Mouse (Mus musculus): Measurements from ENCODE around the gene Ptges3l. TPM values are rescaled to one million over a fixed set of nuclear protein-coding genes. Genes with fewer than 3 reads are reported as not detected.

Gene Ptges3l
- polyA plus RNA-seq, 1 experiment, result 6.0 TPM

DNA sequence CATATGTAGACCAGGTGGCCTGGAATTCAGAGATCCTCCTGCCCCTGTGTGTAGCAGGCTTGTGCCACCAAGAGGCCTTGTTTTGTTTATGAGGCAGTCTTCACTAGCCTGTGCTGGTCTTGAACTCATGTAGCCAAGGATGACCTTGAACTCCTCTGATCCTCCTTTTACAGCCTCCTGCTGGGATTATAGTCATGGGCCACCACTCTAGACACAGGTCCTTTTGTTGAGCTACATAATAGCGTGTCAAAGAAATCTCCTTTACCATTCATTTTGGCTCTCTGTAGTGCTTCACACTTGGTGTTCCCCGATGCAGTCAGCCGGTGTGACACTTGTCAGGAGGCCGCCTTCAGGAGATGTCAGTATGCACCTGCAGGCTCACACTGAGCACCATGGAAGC lies 11.8 kb upstream of the Ptges3l start:
- H3K36me3 ChIP-seq (ENCODE audit: control insufficient read depth, insufficient read depth, low read length), result peaks cover 2% of the 10 kb centered on the region; the same call in 1 of the 2 replicates
- H3K4me1 ChIP-seq (ENCODE audit: control insufficient read depth, insufficient read depth, low read length), result no peaks in the 10 kb centered on the region
- WGBS, result 93% methylated on average over 4 of the region's 4 CpGs
- no peak overlapping the region for H3K4me3 ChIP-seq (ENCODE audit: insufficient read depth, low read depth, low read length)
- no peak overlapping the region for H3K27ac ChIP-seq (ENCODE audit: insufficient read depth, low read depth, low read length)
- H3K27me3 ChIP-seq (replicated peaks; ENCODE audit: control insufficient read depth, insufficient read depth, low read length), result no peaks in the 10 kb centered on the region
- TF ChIP-seq CTCF (conservative IDR thresholded peaks at IDR 0.05; ENCODE audit: insufficient read depth, insufficient read length, low read depth, low read length) (no peak), POLR2A (IDR thresholded peaks at IDR 0.05; ENCODE audit: low read depth, low read length) (no peak)
- DNase-seq, result no peak

DNA sequence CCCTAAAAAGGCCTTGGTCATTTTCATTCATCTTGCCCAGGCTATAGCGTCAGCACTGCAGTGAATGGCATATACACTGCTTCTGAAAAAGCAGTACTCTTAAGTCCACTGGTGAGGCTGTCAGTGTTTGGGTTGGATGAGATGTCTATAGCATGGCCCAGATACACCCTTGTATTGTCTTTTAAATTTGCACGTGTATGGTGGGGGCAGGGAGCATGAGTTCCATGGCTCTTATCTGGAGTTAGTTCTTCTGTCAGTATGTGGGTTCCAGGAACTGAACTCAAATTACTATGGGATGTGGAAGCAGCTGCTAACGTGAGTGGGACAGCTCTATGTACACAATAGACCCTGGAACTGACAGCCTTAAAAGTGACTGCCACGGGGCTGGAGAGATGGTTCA lies 10.7 kb upstream of the Ptges3l start:
- peaks cover 2% of the 10 kb centered on the region; the same call in 1 of the 2 replicates for H3K36me3 ChIP-seq (ENCODE audit: control insufficient read depth, insufficient read depth, low read length)
- H3K4me3 ChIP-seq (ENCODE audit: insufficient read depth, low read depth, low read length), result no peak overlapping the region
- no peaks in the 10 kb centered on the region for H3K27me3 ChIP-seq (replicated peaks; ENCODE audit: control insufficient read depth, insufficient read depth, low read length)
- 84% methylated on average over 4 of the region's 4 CpGs for WGBS
- no peaks in the 10 kb centered on the region for H3K4me1 ChIP-seq (ENCODE audit: control insufficient read depth, insufficient read depth, low read length)
- DNase-seq, result no peak
- no peak overlapping the region for H3K27ac ChIP-seq (ENCODE audit: insufficient read depth, low read depth, low read length)
- TF ChIP-seq POLR2A (IDR thresholded peaks at IDR 0.05; ENCODE audit: low read depth, low read length) (no peak), CTCF (conservative IDR thresholded peaks at IDR 0.05; ENCODE audit: insufficient read depth, insufficient read length, low read depth, low read length) (no peak)

DNA sequence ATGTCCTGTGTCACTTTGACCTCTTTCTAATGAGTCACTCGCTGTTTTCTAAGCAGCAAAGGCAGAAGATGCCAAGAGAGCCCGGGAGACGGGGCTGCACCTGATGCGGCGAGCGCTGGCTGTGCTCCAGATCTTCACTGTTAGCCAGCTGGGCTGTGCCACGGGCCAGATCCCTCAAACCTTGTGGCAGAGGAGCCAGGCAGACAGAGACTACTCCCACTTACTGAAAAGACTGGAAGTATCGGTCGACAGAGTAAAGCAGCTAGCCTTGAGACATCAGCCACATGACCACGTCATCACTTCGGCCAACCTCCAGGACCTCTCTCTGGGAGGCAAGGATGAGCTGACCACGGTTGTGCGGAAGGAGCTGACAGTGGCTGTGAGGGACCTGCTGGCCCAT lies 8.3 kb upstream of the Ptges3l start:
- no peak overlapping the region for H3K4me3 ChIP-seq (ENCODE audit: insufficient read depth, low read depth, low read length)
- H3K4me1 ChIP-seq (ENCODE audit: control insufficient read depth, insufficient read depth, low read length), result no peaks in the 10 kb centered on the region
- 81% methylated on average over 13 of the region's 13 CpGs for WGBS
- DNase-seq, result no peak
- H3K36me3 ChIP-seq (ENCODE audit: control insufficient read depth, insufficient read depth, low read length), result peaks cover 3% of the 10 kb centered on the region; the same call in 1 of the 2 replicates
- TF ChIP-seq CTCF (conservative IDR thresholded peaks at IDR 0.05; ENCODE audit: insufficient read depth, insufficient read length, low read depth, low read length) (no peak), POLR2A (IDR thresholded peaks at IDR 0.05; ENCODE audit: low read depth, low read length) (no peak)
- no peaks in the 10 kb centered on the region for H3K27me3 ChIP-seq (replicated peaks; ENCODE audit: control insufficient read depth, insufficient read depth, low read length)
- no peak overlapping the region for H3K27ac ChIP-seq (ENCODE audit: insufficient read depth, low read depth, low read length)

DNA sequence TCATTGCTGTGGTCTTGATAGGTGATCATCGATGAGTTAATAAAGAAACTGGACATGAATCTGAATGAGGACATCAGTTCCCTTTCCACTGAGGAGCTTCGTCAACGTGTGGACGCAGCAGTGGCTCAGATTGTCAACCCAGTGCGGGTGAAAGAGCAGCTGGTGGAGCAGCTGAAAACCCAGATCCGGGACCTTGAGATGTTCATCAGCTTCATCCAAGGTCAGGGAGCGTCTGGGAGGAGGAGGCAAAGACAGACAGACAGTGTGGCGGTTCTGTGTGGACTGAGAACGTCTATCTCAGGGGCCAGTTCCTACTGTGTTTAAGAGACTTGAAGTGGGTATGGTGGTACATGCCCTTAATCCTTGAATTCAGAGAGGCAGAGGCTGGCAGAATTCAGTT lies 6.2 kb upstream of the Ptges3l start:
- Histone ChIP-seq H3K27me3 (replicated peaks; ENCODE audit: control insufficient read depth, insufficient read depth, low read length) (no peaks in the 10 kb centered on the region), H3K27ac (ENCODE audit: insufficient read depth, low read depth, low read length) (no peak overlapping the region), H3K4me3 (ENCODE audit: insufficient read depth, low read depth, low read length) (no peak overlapping the region), H3K4me1 (ENCODE audit: control insufficient read depth, insufficient read depth, low read length) (peaks cover under 1% of the 10 kb centered on the region; the same call in 1 of the 2 replicates), H3K36me3 (ENCODE audit: control insufficient read depth, insufficient read depth, low read length) (peaks cover 3% of the 10 kb centered on the region; the same call in 1 of the 2 replicates)
- 90% methylated on average over 9 of the region's 9 CpGs for WGBS
- TF ChIP-seq CTCF (conservative IDR thresholded peaks at IDR 0.05; ENCODE audit: insufficient read depth, insufficient read length, low read depth, low read length) (no peak), POLR2A (IDR thresholded peaks at IDR 0.05; ENCODE audit: low read depth, low read length) (no peak)
- no peak for DNase-seq

DNA sequence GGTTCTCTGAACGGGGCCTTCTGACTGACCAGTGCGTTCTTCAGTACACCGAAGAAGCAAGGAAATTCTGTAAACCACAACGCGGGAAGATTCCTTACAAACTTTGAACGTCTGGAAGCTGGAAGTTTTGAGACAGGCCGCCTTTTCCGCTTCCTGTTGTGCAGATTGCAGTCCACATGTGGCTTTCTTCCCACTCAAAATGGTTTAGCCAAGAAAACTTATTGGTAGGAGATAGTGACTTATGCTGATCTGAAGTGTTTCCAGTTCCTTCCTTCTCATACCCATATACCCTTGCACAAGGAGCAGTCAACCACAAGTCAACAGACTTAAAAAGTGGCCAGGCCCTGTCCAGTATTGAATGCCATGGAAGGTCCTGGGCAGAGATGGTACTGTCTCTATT lies 1.0 kb upstream of the Ptges3l start:
- no peak for DNase-seq
- Histone ChIP-seq H3K27me3 (replicated peaks; ENCODE audit: control insufficient read depth, insufficient read depth, low read length) (no peaks in the 10 kb centered on the region), H3K4me1 (ENCODE audit: control insufficient read depth, insufficient read depth, low read length) (peaks cover 18% of the 10 kb centered on the region), H3K4me3 (ENCODE audit: insufficient read depth, low read depth, low read length) (no peak overlapping the region), H3K27ac (ENCODE audit: insufficient read depth, low read depth, low read length) (no peak overlapping the region), H3K36me3 (ENCODE audit: control insufficient read depth, insufficient read depth, low read length) (0 out of 2 replicates have a peak, but pooled peaks cover 1% of the 10 kb centered on the region)
- WGBS, result 42% methylated on average over 8 of the region's 8 CpGs
- TF ChIP-seq POLR2A (IDR thresholded peaks at IDR 0.05; ENCODE audit: low read depth, low read length) (no peak), CTCF (conservative IDR thresholded peaks at IDR 0.05; ENCODE audit: insufficient read depth, insufficient read length, low read depth, low read length) (no peak)

DNA sequence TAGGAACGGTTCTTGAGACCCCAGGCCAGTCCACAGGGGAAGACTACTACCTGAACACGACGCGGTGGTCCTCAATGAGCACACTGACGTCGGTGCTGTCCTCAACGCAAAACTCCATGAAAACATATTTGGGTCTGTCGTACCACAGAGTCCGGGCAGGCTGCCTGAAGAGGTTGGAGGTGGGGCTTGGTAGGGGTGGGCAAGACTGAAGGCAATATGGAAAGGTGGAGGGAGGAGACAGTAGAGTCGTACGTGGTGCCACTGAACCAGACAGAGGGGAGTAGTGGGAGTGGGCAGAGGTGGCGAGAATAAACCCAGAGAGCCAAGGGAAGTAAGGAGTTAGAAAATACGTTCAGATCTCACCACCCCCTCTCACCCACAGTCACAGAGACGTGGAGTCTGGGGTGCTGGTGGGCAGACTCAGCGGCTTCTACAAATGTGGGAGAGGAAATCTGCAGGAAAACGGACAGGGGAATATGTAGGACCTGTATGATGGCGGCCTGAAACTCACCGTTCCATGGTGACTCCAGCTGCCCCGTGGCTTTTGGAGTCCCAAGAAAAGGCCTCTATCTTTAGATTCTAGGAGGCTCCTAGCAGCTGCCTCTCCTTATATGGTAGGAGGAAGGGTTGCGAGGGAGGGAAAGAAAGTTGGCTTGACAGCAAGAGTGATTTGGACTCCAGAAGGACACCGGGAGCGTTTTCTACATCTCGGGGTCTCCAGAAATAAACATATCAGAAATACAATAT lies 855 bp downstream of the Ptges3l start, which contains the start of gene Gm27029:
Gene Gm27029 (minus strand): TSS at position 692 of the 747 bp plus-strand sequence.
- DNase-seq, result no peak
- Histone ChIP-seq H3K4me3 (ENCODE audit: insufficient read depth, low read depth, low read length) (peak within 1 kb of the TSS; percentile 87), H3K27ac (ENCODE audit: insufficient read depth, low read depth, low read length) (peak within 1 kb of the TSS; percentile 78), H3K36me3 (ENCODE audit: control insufficient read depth, insufficient read depth, low read length) (no peaks in the 10 kb centered on the region), H3K27me3 (replicated peaks; ENCODE audit: control insufficient read depth, insufficient read depth, low read length) (no peaks in the 10 kb centered on the region), H3K4me1 (ENCODE audit: control insufficient read depth, insufficient read depth, low read length) (peaks cover 18% of the 10 kb centered on the region)
- 6% methylated on average over 23 of the region's 23 CpGs for WGBS
- TF ChIP-seq CTCF (conservative IDR thresholded peaks at IDR 0.05; ENCODE audit: insufficient read depth, insufficient read length, low read depth, low read length) (no peak), POLR2A (IDR thresholded peaks at IDR 0.05; ENCODE audit: low read depth, low read length) (no peak)

DNA sequence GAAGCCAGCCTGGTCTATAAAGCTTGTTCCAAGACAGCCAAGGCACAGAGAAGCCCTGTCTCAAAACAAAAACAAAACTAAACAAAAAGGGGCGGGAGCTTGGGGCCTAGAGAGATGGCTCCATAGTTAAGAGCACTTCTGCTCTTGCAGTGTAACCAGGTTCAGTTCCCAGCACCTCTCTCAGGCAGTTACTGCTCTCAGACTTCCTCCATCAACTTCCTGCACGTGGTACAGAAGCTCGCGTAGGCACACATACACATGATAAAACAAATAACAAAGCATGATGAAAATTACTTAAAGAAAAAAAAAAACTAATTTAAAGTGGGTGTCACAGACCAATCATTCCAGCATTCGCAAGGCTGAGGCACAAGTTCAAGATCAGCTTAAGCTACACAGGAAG lies 5.0 kb downstream of the Ptges3l start:
- no peak for DNase-seq
- H3K4me3 ChIP-seq (ENCODE audit: insufficient read depth, low read depth, low read length), result no peak overlapping the region
- peaks cover 16% of the 10 kb centered on the region for H3K4me1 ChIP-seq (ENCODE audit: control insufficient read depth, insufficient read depth, low read length)
- TF ChIP-seq POLR2A (IDR thresholded peaks at IDR 0.05; ENCODE audit: low read depth, low read length) (no peak), CTCF (conservative IDR thresholded peaks at IDR 0.05; ENCODE audit: insufficient read depth, insufficient read length, low read depth, low read length) (no peak)
- 88% methylated on average over 5 of the region's 5 CpGs for WGBS
- H3K36me3 ChIP-seq (ENCODE audit: control insufficient read depth, insufficient read depth, low read length), result no peaks in the 10 kb centered on the region
- no peaks in the 10 kb centered on the region for H3K27me3 ChIP-seq (replicated peaks; ENCODE audit: control insufficient read depth, insufficient read depth, low read length)
- no peak overlapping the region for H3K27ac ChIP-seq (ENCODE audit: insufficient read depth, low read depth, low read length)
